Mouse (Mus musculus): ENCODE data around the gene Tcf25.

GRCm38 (mm10) chr8:123416944-123417555 lies 43.5 kb downstream of the Tcf25 start:
- TF ChIP-seq CTCF (IDR thresholded peaks at IDR 0.05; ENCODE audit: insufficient read depth, low read depth, low read length) (no peak), POLR2A (IDR thresholded peaks at IDR 0.05; ENCODE audit: insufficient read depth, low read depth, low read length) (no peak)

All from olfactory bulb, adult 2 months (tissue).